Mouse (Mus musculus): ENCODE results near the gene Psma3.
A peak's percentile ranks its signal among the peaks of the same experiment; 100 is the strongest.
"Not testable (repeated sequence)": the region's sequence is repeated elsewhere in the genome, so short reads cannot be mapped to it uniquely, and the experiment has no call there.

Gene Psma3

DNA sequence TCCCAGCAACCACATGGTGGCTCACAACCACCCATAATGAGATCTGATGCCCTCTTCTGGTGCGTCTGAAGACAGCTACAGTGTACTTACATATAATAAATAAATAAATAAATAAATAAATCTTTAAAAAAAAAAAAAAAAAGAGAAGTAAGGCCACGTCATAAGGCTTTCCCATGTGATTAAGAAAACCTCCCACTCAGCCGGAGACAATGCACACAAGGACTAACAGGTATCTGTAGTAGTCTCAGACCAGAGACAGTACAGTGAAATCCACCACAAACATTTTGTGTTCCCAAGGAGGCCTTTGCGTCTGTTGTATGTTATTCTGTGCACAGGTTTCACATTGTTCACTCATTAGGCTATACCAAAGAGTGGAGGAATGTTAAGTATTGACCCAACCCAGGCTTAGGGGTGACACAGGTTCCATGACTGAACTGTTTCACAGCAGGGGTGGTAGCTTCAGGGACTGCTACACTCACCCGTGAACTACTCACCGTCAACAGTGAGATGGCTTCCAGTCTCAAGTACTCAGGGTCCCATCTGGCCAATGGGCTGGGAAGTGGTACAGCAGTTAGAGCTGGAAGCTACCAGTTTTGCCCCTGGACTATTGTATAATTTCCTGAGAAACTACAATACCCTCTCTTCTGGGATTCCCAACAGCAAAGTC, 29.5 kb downstream of the Psma3 start:
- DNase-seq (ENCODE audit: low spot score), result no peak

DNA sequence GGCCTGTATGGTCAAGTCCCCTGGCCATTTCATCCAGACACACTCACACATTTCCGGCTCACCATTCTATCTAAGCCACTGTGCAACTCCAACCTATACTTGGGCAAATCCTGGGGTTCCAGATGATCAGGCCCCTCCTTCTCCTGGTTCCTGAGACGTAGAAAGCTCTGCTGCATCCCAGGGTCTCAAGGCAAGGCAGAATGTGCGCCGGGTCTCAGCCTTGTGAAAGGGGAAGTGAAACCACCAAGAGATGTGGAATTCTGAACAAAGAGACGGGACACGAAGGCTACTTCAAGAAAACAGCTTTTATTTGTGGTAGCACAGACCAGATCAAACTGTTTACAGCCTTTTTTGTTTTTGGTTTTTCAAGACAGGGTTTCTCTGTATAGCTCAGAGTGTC, 31.7 kb downstream of the Psma3 start:
- DNase-seq (ENCODE audit: low spot score), result no peak

DNA sequence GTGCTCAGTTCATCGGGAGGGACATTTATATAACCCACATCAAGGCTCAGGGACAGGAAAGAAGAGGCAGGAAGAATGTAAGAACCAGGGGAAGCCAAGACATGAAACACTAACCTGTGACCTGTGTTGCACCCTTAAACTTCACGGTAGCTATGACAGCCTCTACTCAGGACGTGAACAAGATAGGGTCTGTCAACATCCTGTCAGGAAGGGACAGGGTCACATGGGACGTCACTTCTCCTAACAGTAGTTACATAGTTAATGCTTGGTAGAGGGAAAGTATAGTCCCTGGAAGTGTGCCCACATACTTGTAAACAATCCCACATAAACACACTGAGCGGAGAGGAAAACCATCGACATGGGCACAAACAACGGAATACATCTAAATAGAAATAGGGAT, 32.5 kb downstream of the Psma3 start:
- no peak for DNase-seq (ENCODE audit: low spot score)

DNA sequence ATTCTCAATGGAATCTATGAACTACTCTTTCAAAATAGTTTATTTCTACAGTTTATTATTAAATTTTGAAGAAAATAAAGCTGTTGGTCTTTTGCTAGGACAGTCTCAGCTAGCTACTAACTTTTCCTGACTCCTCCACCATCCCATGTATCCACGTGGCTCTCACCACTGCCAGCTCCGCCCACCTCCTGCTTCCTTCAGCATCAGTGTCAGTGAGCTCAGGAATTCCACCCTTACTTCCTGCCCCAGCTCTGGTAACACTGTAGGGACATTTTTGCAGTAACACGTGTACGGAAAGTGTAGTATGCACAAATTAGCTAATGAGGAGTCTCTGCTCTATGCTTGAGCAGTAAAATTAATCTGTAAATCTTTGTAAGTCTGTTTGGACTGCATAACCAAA, 35.3 kb downstream of the Psma3 start:
- DNase-seq (ENCODE audit: low spot score), result no peak

DNA sequence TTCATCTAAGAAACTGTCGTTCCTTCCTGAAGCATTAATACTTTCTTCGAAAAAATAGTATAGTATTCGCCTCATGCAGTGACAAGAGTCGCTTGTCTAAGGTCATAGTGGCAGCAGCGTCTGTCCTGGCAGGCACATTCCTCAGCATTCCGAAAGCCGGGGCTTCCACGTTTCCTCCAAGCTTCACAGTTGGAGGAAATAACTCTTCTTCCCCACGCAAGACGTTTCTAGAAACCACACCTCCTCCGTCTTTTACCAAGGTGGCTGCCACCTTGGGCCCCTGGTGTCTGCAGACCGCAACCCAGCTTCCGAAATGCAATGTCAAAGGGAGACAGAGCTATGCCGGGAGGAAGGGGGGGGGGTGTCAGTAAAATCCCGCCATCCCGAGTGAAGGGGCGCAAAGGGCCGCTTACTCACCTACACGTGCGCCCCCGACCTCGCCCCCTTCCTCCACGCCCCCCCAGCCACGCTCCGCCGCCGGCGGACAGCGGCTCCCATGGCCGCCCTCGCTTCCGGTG, 40.5 kb downstream of the Psma3 start:
- DNase-seq (ENCODE audit: low spot score), result no peak

DNA sequence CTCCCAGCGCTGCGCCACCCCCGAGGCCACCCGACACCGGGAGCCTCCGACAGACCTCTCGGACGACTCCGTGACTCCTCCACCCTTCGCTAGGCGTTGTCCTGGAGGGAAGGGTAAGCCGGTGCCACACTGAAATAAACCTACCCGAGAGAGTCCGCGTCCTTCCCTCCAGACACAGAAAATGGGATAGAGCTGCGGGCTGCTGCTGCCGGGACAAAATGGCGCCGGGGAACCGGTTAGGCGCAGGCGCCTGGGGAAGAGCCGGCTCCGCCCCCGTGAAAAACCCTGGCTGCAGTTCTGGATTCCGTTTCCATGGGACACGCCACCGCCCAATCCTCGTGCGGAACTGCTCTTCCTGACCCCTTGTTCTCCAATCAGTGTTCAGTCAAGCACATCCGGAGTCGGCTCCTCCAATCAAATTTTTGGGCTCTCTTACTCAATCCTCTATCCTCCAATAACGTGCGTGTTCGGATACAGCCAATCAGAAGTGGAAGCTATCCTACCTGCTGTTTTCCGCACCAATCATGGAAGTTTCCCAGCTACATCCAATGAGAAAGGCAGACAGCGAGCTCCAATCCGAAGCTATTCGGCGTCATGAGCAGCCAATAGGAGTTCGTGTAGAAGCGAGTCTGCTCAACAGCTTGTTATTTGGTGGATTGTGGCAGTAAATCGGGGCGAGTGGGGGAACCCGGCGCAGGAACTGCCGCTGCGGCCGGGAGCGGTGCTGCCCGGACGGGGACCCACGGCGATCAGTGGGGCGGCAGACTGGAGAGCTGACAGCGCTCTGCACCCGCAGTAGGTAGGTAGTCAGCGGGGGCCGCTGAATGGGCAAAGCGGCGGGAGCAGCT, 41.2 kb downstream of the Psma3 start, which contains the start of gene Arid4a:
TSS of gene Arid4a (plus strand) at position 628 of the 848 bp plus-strand sequence.
- DNase-seq (ENCODE audit: low spot score), result peak; percentile 90

DNA sequence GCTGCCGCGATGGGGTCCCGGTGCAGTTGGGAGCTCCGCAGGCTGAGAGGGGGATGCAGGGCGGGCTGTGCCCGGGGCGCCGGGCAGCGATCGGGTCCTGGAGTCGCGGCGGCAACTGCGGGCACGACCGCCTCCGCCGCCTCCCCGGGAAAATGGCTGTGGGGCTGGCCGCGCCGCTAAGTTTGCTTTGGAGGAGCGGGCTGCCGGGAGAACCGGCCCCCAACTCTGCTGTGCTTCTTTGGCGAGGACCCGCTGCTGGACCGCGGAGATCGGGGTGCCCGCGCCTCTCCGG, 41.7 kb downstream of the Psma3 start:
- DNase-seq (ENCODE audit: low spot score), result no peak

DNA sequence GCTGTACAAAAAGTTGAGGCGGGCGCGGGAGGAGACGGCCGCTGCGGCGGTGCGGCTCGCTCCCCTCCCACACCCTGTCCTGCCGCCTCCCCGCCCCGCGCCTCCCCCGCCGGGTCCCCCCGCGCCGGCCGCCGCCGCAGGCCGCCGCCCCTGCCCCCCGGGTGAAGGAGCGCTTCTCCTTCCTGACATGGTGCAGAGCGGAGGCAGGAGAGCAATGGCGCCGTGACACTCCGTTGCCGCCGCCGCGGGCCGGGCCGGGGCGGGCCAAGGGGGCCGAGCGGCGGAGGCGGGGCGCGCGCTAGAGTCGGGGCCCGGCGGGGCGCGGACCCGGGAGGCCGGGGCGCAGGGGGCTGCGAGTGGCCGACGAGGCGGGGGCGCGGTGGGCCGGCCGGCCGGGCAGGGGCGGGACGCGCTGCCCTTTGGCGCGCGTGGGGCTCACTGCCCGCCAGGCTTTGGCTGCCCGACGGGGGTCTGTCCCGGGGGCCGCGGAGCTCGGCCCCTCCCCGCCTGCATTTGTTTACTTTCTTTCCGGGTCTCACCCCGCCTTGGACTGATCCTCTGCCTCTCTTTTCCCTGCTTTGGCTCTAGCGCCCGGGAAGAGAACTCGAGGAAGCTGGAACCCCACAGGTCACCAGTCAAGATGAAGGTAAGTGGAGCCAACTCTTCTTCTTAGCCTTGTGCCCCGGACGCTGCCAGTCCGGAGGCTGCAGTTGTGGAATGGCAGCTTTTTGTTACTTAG, 42.3 kb downstream of the Psma3 start:
- peak; percentile 48 for DNase-seq (ENCODE audit: low spot score)

DNA sequence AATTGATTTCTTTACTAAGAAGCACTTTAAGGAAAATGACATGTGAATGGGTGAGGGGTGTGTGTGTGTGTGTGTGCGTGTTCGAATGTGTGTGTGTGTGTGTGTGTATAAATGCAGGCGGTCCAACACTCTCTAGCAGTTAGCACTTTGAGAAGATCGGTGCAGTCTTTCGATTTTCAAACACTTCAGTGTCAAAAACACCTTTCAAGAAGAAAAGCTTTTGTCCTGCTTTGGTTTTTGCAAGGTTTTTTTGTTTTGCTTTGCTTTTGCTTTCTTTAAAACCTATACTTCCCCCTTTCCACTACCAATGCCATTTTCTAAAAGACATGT, 42.8 kb downstream of the Psma3 start:
- DNase-seq (ENCODE audit: low spot score), result no peak

DNA sequence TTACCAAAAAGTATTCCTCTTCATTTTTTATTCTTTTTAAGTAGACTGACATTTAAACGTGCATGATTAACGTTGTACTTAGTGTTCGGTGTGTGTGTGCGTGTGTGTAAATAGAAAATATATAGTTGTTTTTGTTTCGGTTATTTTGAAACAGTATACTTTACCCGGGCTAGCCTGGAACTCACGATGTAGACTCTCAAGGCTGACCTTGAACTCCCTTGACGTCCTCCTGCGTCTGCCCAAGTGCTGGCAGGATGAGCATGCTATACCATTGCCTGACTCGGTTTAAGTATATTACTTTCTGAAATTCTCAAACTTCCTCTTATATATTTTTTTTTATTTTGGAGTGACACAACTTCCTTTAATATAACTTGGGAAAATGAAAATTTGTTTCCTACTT, 43.4 kb downstream of the Psma3 start:
- no peak for DNase-seq (ENCODE audit: low spot score)

DNA sequence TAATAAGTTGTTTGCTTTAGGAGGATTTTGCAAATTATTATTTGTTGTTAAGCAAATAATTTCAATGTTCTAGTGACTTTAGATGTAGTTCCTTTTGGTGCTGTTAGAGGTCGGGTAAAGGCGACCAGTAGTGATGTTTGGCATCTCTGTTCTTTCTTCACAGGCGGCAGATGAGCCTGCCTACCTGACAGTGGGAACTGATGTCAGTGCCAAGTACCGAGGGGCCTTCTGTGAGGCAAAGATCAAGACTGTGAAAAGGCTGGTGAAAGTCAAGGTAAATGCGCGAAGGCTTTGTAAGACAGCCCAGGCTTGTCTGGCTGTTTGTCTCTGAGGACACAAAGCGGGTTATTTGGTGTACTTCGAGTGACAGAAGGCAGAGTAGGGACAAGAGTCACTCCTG, 44.8 kb downstream of the Psma3 start:
- DNase-seq (ENCODE audit: low spot score), result no peak

DNA sequence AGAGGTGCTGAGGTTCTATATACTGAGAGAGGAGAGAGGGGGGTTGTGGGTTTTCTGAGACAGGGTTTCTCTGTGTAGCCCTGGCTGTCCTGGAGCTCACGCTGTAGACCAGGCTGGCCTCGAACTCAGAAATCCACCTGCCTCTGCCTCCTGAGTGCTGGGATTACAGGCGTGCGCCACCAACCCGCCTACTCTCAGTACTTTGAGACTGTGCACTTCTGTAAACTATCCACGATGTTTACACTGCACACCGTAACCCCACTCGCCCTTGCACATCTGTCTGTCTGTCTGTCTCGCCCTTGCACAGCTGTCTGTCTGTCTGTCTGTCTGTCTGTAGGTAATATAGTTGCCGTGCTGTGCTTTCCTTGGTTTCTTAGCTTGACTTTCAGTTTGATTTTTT, 50.0 kb downstream of the Psma3 start:
- DNase-seq (ENCODE audit: low spot score), result no peak

DNA sequence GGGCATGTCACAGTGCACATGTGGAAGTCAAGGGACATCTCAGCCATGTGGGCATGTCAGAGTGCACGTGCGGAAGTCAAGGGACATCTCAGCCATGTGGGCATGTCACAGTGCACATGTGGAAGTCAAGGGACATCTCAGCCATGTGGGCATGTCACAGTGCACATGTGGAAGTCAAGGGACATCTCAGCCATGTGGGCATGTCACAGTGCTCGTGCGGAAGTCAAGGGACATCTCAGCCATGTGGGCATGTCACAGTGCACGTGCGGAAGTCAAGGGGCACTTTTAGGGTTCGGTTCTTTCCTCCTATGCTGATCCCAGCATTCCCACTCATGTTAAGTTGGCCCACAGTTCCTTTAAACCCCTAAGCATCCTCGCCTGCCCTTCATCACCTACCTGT, 53.8 kb downstream of the Psma3 start:
- not testable (repeated sequence) for DNase-seq (ENCODE audit: low spot score)

DNA sequence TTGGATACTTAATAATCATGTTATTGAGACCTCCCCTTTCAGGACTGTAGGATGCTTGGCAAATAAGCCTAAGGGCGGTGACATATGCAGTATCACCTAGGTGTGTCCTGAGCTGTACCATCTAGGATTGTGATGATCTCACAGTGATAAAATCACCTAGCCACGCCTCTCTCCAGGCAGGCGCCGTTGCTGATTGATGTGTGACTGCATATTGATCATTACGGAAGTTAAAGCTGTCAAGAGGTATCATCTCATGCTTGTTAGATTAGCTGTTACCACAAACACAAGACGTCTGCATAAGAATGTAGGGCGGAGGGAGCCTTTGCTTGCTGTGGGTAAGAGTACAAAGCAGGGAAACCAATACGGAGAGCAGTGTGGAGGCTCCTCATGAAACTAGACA, 55.8 kb downstream of the Psma3 start:
- DNase-seq (ENCODE audit: low spot score), result no peak

DNA sequence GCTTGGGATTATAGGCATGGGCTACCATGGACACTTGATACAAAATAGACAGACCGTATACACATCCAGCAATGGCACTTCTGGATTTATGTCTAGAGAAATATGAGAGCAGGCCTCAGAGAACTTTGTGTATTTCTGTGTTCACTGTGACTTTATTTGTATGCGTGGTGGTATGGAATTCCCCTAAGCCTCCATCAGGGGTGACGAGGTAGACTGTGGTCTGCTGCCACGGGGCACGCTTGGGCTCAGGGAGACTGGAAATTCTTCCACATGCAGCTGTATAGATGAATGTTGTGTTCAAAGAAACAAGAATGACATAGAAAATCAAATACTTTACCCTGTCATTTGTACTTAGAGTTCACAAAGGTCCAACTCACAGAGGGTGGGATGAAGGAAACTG, 56.3 kb downstream of the Psma3 start:
- no peak for DNase-seq (ENCODE audit: low spot score)

DNA sequence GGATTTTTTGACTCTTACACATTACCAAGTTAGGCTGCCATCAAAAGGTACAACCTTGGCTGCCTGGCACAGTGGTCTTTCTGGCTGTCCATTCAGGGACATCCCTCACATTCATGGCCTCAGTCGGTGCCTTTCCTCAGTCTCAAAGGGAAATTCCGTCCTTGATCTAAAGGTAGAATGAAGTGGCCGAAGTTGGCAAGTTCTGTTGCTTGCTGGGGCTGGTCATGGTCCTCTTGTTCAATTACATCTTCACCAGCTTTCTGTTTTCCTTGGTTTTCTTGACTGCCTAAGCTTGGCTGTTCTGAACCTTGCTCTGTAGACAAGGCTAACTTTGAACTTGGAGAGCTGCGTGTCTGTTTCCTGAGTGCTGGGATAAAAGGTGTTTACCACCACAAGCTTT, 61.4 kb downstream of the Psma3 start:
- DNase-seq (ENCODE audit: low spot score), result no peak

DNA sequence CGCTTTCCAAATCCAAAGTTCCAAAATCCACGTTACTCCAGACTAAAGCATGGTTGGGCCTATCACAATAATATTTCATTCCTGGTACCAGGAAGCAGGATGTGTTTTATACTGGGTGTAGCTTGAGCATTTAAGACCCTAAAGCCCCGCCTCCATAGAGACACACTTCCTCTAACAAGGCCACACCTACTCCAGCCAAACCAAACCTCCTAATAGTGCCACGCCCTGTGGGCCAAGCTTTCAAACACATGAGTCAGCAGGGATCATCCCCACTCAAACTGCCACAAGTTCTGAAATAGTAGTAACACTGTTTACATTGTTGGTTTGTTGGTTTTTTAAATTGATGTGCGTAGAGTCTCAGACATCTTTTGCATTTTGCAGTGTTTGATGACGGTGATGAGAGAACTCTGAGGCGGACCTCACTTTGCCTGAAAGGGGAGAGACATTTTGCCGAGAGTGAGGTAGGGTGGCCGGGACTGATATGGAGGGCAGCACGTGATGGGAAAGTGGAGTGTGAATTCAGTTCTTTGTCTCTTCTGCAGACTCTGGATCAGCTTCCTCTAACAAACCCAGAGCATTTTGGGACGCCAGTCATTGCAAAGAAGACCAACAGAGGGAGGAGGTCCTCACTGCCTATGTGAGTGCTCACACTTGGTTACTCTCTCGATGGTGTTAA, 62.4 kb downstream of the Psma3 start:
- DNase-seq (ENCODE audit: low spot score), result no peak

DNA sequence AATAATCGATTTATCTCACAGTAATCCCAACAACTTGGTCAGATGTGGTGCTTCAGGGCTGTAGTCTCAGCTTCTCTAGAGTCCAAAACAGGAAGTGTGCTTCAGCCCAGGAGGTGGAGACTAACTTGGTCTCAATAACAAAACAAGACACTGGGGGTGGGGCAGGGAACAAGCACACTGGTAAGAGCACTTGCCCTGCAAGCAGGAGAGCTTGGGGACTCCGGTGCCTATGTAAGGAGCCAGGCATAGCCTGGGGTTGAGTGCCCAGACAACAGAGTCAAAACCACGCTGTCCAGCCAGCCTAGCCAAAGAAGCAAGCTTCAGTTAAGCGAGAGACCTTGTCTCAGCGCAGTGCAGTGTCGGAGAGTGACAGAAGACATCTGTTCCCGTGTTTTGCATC, 66.0 kb downstream of the Psma3 start:
- DNase-seq (ENCODE audit: low spot score), result no peak

DNA sequence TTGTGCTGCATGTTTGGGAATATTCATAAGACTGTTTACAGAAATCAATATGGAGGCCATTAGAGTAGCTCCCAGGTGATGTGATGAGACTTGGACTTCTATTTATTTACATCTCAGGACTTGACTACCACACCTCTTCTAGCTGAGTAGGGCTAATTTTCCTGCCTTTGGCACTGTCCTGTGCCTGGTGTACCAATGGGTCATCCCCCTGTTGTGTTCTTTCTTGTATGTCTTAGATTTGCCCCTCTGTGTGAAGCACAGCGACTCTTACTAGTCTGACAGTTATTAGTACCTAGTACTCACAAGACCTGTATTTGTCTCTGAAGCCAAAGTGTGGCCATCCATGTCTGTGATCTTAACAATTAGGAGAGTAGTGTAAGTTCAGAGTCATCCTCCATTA, 68.0 kb downstream of the Psma3 start:
- DNase-seq (ENCODE audit: low spot score), result no peak

DNA sequence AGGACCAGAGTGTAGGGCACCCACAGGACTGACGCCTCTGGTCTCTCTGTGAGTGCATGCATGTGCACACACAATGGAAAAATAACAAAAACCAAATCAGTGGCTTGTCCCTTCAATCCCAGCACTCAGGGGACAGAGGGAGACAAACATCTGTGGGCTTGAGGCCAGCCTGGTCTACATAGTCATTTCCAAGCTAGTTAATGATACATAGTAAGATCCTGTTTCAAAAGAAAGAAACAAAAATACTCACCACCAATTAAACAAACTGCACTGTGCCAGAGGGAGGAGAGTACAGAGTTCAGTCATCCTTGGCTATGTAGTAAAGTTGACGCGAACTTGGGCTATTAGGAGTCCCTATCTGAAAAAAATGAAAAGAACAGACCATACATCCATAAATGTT, 69.2 kb downstream of the Psma3 start:
- no peak for DNase-seq (ENCODE audit: low spot score)

DNA sequence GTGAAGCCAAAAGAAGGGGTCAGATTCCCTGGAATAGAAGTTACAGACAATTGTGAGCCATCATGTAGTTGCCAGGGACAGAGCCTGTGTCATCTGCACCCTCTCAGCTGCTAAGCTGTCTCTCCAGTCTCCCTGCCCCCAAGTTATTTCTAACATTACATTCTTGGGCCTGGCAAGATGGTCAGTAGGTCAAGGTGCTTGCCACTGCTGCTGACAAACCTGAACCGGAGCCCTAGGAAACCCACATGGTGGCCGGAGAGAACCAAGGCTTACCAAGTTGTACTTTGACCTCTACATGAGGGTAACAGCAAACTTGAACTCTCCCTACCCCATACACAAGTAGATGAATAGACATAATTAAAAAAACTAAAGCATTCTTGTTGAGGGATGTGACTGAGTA, 70.1 kb downstream of the Psma3 start:
- no peak for DNase-seq (ENCODE audit: low spot score)

Data from urinary bladder, postnatal 25 days (tissue).